Mouse (Mus musculus) T-cell, adult 2 months (primary cell): ENCODE data around the gene Gatad2b.

Experiments
- DNase-seq: peaks from one replicate; pipeline ENCODE4 v3.0.0; 2022; ENCODE audit warnings: low spot score

Gatad2b gene

DNA sequence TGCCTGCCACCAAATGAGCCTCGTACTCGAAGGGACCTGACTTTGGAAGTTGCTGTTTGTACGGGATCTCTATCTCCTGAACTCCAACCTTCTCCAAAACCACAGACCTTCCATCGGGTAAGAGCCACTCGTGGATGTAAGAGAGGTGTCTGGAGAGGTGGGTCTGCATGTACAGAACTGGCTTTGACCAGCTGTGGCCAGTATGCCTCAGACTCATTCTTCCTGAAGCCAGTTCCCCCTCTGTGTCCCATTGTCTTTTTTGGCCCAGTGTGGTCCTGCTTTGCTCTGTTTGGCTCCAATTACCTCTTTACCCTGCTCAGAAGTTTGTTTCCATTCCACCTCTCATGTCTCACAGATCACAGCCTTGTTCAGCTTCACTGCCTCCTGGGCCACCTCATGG, 85.5 kb downstream of the Gatad2b start:
- no peak for DNase-seq

DNA sequence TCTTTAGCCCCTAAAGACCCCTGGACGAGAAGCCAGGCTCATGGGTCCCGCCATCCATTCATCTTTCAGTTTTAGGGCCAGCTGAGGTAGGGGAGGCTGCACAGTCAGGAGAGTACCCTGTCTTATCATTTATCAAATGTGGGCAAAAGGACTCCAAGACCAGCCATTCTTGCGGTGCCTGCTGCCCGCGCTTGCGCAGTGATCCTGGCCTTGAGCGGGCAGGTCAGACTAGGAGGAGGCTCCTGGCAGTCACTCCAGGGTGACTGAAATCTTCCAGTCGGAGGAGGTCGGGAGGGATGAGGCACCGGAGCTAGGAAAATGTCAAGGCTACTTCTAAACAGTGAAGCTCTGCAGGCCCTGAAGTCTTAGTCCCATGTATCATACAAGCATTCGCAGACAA, 88.7 kb downstream of the Gatad2b start:
- DNase-seq, result no peak

DNA sequence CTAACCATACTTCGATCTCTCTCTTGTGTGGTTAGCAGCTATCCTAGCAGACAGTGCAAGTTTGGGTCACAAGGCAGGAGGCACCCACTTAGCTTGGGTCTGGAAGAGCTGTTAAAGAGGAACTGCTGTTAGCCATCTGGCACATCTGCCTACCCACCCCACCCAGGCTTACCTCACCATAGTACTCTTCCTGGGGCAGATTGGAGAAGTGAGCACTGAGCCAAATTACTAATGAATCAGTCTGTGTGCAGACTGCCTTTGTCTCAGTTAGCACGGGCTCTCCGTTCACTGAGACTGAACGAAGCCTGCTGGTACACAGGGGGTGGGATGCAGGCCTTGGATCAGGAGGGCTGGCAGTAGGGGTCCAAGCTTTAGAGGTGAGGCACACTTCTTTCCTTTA, 90.7 kb downstream of the Gatad2b start:
- no peak for DNase-seq

DNA sequence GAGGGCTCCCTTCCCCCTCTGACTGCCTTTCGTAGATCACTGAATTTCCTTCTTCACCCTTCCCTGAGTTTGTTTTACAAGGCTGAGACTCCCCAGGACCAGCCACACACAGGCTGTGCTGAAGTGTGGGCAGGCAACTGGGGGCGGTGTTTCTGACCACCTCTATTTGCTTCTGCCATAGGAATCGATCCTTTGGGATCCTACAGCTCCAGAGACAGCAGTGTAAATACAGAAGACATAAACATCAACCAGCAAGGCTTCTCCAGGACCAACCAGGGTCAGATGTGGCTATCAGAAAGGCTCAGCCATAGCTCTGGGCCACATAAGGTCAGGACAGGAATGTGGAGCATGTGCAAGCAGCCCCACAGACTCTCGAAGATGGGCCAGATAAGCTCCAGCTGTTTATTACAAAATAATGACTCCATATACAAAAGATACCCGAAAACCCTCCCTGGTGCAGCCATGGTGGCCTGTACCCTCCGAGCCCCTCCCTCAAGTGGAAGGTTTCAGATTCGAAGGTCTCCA, 91.9 kb downstream of the Gatad2b start:
- DNase-seq, result no peak

DNA sequence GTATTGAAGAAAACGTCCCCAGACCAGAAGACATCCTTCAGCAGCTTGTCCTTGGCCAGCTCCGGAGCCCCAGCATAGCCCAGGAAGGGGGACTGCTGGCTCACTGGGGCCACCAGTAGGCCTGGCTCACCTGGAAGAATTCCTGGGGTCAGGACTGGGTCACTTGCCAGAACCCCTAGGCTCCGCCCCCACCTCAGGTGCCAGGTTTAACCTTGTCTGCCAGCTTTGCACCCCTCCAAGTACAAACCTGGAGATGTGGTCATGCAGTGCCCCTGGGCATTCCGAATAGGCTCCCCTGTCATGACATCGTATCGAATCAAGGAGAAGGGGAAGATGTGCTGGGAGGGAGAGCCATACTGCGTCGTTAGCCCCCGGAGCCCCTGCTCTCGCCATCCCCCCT, 93.8 kb downstream of the Gatad2b start:
- DNase-seq, result no peak

DNA sequence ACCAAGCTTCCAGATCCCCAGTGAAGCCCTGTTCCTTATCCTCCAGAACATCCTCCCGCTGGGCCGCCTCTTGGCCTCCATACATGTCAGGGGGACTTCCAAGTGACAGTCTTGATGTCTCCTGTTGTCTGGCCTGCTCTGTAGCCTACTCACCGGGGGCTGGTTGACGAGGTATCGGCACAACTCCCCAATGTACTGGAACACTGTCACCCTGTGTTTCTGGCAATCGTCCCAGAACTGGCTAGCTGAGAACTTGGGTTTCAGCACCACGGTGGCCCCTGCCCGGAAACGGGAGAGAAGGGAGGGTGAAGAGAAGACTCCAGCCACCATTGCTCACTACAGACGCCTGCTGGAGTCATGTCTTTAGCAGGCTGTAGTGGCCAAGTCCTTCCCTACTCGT, 94.5 kb downstream of the Gatad2b start:
- DNase-seq, result no peak

DNA sequence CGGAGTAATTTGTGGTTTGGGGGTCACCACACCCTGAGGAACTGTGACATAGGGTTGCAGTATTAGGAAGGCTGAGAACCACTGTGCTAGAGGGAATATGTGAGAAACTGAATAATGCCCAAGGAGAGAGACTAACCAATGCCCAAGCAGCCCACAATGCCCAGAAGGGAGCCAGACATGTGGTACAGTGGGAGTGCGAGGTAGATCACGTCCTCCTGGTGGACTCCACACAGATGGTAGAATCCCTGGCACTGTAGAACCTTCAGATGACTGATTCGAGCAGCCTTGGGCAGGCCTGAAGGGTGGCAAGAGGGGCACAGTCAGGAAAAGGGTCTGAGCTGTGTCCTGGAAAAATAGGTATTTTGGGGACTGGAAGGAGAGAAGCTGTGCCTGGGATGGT, 95.2 kb downstream of the Gatad2b start:
- DNase-seq, result no peak

DNA sequence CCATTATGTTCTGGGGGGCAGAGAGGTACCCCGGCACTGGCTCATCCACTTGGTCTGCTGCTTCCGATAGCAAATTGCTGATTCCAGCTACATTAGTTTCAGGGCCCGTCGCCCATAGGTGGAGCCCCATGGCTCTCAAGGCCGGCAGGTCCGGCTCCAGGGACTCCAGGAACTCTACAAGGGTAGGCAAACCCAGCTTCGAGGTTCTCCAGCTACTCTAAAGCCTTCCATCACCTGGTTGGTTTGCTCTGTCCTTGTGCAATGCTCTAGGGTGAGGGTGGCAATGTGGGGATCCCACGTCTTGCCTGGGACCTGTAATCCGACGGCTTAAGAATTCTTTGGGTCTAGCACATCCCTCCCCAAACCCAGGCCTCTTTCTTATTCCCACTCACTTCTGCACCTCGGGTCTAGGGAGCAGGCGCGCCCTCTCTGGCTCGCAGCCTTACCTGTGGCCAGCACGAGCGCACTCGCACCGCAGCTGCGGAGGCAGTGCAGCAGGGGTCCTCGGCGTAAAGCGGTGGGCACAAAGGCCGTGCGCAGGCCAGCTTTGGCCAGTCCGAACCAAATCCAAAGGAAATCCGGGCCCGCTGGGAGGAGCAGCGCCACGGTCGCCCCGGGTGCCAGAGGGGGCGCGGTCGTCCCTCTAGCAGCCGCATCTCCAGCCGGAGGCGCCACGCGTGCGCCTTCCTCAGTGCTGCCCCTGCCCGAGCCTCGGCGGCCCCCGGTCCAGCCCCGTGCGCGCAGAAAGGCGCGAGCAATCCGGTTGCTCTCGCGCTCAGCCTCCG, 95.9 kb downstream of the Gatad2b start:
- no peak for DNase-seq

DNA sequence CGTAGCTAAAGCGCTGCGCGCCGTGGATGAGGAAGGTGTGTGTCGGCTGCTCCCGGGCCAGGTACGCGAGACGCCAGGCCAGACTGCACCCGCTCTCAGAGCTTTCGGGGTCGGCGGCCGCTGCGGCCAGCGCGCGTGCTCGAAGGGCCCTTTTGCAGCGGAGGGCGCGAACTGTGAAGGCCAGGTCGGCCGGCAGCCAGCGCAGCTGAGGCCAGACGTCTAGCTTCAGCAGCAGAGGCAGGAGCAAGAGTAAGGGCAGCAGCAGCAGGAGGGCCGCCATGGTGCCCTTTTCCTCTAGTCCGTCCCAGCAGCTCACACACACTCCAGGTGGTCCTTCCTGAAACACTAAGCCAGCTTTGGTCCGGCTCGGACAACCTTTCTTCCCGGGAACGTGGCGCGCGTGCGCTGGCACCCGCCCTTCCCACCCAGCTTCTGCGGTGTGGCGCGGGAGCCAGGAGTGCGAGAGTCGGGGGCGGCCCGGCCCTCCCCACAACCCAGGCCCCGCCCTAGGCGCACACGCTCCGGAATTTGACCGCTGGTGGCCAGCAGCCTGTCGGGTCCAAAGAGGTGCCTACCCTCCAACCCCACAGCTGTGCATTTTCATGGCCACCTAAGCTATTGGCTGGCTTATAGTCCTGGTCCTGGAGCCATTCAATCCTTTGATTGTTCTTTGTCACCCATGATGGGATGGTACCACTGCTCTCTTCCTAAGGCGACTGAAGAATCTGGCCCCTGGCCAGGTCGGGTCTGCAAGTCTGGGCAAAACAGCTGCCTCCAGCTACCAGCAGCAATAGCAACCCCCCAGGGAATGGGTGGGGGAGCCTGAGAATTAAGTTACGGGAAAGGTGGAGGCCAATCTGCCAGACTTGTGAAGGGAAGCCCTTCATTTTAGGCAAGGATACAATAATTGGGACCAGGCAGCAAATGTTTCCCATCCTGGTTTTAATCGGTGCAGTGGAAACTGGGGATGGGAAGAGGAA, 96.8 kb downstream of the Gatad2b start, which contains the start of gene Slc27a3:
Gene Slc27a3 (minus strand): TSS at position 428 of the 980 bp plus-strand sequence.
- DNase-seq, result no peak

DNA sequence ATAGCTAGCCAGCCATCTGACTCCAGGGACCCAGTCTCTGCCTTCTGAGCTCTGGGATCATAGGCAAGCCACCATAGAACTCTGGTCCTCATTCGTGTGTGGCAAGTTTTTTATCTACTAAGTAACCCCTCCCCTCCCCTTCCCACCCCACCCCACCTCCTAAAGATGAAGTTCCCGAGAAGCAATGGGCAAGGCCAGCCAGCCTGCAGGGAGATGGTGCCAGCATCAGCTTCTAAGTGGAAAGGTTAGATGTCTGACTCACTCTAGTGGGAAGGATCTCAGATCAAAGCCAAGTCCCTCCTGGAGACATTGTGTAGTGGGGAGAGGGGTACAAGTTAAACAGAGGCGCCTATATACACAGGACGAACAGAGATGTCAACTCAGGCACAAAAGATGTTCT, 98.0 kb downstream of the Gatad2b start:
- DNase-seq, result no peak

DNA sequence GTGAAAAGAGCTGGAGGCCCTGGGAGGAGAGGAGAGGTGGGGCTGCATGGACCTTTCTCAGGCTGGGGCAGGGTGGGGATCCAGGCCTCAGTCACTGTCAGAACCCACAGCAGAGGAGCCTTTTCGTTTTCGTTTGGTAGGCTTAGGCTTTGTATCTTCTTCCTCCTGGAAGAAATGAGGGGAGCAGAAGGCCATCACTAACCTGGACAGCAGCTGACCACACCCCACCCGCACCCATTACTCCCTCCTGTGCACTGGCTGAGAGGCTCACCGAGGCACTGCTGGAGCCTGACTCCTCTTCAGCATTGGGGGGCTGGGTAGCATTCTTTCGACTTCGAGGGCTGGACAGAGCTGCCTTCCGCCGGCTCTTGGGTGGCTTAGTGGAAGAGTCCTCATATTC, 99.0 kb downstream of the Gatad2b start:
- DNase-seq, result no peak

DNA sequence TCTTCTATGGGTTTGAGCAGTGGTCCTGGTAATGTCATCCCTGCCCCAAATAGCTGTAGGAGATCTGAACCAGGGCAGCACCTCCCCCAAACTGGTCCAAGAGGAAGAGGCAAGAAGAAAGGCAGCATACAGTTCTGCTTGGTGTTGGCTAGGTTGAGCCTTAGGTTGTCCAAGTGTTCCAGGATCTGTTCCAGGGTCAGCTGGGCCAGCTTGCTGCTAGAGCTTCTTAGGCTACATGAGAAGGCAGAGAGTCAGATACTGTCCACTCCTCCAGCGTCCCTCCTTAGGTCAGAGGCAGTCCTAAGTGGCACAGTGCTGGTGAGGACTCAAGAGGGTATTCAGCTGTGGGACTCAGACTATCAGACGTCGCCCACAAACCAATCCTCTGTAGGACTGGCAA, 99.7 kb downstream of the Gatad2b start:
- no peak for DNase-seq

DNA sequence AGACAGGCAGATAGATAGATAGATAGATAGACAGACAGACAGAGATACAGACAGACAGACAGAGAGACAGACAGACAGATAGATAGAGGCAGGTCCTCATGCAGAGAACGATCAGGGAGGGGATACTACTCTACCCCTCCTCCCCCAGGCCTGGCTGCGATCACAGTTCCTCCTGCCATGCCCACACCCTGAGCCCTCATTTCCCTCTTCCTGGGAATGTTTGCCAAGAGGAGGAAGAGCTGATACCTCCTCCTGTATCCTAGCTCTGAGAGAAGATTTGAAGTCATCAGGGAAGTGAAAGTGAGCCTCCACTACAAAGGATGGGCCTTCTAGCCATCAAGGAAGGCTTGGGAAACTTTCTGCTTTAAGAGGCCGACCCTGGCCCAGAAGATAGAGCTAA, 102.7 kb downstream of the Gatad2b start:
- no peak for DNase-seq

DNA sequence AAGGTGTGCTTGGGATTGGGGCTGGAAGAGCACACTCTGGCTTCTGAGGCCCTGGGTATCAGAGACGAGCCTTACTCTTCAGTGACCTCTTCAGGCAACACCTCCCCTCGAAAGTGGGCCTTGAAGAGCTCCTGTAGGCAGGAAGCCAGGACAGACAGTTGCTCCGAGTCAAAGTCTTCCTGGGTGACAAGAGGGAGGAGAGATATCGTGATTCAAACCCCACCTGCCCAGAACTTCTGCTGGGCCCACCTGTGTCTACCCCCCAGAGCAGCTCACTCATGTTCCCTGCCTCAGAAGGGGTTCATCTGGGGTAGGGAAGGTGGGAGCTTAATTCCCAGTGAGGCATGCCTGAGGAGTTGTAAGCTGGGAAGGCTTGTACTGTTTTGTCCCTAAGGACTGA, 108.0 kb downstream of the Gatad2b start:
- no peak for DNase-seq

DNA sequence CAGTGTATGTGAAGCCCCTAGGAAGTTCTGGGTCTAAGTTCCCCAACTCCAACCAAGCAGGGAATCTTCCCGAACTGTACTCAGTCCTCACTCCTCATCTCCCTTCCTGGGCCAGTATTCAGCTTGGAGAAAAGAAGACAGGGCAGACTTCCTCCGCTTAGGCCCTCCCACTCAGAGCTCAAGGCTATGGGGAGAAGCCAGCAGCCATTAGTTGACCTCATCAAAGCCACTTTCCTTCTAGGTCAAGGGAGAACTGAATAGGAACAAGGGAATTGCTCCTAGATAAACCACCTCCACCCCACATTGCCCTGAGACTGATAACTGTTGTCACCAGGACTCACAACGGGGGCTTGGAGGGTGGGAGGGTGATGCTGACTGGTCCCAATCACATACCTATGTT, 111.1 kb downstream of the Gatad2b start:
- no peak for DNase-seq

DNA sequence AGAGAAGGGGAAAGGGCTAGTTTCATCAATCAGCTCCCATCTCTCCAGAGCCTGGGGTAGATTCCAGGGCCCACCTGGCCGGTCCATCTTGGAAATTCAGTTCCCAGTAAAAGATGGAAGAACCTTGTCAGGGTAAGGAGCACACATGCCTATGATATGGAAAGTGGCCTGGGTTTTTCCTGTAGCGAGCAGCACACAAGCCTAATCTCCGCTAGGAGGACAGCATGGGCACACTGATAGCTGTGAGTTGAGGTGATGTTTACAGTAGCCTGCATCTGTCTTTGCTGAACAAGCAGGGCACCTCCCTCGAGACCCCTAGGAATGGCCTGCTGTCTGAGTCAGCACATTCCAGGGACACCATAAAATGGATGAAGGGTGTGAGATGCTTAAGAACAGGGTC, 111.6 kb downstream of the Gatad2b start:
- no peak for DNase-seq

DNA sequence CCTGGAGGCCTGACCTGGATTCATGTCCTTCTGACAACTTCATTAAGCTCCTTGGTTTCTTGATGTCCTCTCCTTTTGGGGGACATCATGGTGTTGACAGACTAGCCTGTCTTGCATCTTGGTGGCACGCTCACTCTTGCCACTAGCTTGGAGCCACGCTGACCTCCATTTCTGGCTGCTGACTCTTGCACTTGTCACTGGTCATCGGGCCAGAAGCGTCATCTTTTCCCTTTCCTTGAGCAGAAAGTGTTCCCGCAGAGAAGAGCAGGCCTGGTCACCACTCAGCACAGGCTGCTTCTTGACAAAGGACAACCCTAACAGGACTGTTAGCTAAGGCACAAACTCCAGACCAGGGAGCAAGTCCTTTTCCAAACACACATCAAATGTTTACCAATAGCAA, 113.4 kb downstream of the Gatad2b start:
- DNase-seq, result no peak

DNA sequence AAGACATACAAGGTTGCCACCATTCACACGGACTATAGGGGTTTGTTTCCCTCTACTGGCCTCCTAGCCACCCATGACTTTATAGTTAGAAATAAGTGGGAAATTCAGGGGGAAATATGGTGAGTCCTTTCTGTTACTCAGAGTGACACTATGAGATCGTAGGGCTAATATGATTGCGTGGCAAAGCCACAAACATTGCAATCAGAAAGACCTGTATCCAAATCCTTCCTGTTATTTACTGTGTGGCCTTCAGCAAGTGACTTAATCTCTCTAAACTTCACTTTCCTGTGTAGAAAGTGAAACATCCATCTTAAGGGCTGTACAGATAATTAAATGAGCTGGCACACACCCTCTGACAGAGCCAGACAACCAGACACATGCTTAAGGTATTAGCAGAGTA, 115.7 kb downstream of the Gatad2b start:
- DNase-seq, result no peak

DNA sequence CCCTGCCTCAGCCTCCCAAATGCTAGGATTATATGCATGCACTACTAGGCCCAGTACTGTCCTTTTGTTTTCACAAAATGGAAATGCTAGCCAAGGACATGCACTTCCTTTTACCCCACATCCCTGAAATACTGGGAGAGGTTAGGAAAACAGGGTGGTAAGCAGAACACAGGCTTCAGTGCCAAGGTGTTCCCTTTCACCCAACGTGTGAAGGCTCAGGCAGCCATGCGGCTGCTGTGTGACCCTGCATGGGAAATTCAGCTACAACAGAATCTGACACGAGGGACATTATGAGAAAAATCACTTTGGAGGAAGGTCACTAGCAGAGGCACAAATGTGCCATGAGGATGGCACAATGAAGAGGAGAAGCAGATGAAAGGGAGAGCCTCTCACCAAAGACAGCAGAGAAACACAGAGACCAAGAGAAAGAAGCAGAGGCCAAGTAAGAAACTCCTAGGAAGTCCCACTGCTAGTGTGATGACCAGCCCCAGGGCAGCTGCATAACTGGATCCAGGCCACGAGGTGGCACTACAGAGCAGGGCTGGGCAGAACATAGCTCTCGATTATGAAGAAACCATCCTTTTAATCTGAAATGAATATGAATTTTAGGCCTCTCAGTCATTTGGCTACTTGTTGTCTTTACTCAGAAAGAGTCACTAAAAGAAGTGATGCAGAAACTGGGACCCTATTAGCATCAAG, 119.5 kb downstream of the Gatad2b start:
- peak; percentile 50 for DNase-seq

DNA sequence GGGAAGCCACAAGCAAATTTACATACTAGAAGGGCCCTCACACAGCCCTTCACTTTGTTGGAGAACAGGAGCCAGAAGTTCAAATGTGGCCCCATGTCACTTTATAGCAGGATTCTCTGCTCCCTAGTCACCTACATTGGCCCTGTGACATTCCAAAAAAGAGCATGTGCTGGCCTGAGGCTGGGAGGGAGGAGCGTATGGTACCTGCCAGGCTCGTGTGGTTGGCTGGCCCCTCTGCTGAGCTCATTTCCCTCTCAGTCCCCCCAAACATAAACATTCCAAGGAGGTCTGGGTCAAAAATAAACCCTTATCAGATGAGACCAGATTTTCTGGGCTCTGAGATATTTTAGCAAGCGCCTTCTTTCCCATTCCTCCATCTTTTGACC, 120.0 kb downstream of the Gatad2b start:
- no peak for DNase-seq
